ENCODE assay signal across 8 mouse cellular contexts in the genomic region with DNA sequence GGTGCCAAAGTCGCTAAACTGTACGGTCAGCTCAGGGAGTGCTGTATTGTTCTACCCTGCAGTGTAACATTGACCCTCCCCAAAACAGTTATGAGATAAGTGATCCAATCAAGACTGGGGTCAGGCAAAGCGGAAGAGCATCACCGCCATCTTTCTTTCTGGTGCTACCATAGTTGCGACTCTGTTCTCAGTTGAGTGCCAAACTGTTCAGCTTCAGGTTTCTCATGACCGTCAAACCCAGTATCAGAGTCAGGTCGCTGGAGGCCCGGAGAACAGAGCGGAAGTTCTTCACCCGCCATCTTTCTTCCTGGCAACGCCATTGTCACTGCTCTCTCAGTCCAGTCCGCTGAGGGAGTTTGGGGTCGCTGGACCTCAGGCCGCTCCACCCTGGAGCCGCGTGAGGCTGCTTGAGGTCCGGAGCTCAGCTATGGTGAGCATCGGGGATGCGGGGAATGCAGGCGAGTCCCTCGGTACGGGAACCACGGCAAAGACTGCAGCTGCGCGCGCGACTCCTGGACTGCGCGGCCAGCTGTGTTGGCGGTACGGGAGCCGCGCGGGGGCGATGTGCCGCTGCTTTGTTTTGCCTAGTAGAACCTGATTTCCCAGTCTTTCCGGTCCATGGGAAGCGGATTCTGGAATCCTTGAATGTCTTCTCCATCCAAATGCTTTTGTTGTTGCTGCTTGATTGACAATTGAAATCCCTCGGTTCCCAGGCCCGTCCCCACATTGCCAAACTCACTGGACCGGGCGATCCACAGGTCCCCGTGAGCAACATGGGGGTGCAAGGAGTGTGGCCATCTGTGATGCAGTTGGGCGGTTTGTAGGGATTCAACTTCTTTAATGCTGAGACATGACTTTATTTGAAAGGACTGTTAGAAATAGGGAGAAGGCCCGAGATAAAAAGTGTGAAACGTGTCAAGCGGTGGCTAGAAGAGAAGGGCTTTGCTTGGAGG. TPM values are rescaled to one million over a fixed set of nuclear protein-coding genes. Genes with fewer than 3 reads are reported as not detected.
A peak's percentile ranks its signal among the peaks of the same experiment; 100 is the strongest.
DNase-seq lines count a peak whose midpoint lies in the region; ATAC-seq lines count a peak whose summit lies in the region.

A gene (plus strand): TSS at position 300 of the 953 bp plus-strand sequence.
A gene (plus strand): TSS at position 327 of the 953 bp plus-strand sequence.

- peak within 1 kb of the TSS; percentile 79 for H3K4me2 ChIP-seq in heart, embryonic 13.5 days
- peak within 1 kb of the TSS; percentile 75 for H3K4me2 ChIP-seq in liver, embryonic 12.5 days
- peak within 1 kb of the TSS; percentile 76 for H3K4me2 ChIP-seq in stomach, embryonic 16.5 days (ENCODE audit: low read depth, low read length)

- ATAC-seq in heart, embryonic 13.5 days (ENCODE audit: extremely low read depth, insufficient number of reproducible peaks, low FRiP score, low TSS enrichment): peak; percentile 77
- ATAC-seq in liver, embryonic 12.5 days: peak; percentile 92
- peak; percentile 94 for ATAC-seq in stomach, embryonic 16.5 days (ENCODE audit: insufficient read depth, low FRiP score)

- peak within 1 kb of the TSS; percentile 88 for H3K9ac ChIP-seq in heart, embryonic 13.5 days
- H3K9ac ChIP-seq in liver, embryonic 12.5 days: peak within 1 kb of the TSS; percentile 80
- peak within 1 kb of the TSS; percentile 84 for H3K9ac ChIP-seq in stomach, embryonic 16.5 days (ENCODE audit: low read length)

- peaks cover 7% of the 10 kb centered on the region for H3K36me3 ChIP-seq in heart, embryonic 13.5 days
- no peaks in the 10 kb centered on the region for H3K36me3 ChIP-seq in liver, embryonic 12.5 days
- no peaks in the 10 kb centered on the region for H3K36me3 ChIP-seq in stomach, embryonic 16.5 days (ENCODE audit: control insufficient read depth, insufficient read depth, low read length)

- H3K4me1 ChIP-seq in brown adipose tissue, adult 24 weeks (ENCODE audit: control insufficient read depth, insufficient read depth, insufficient read length, low read length): no peaks in the 10 kb centered on the region
- peaks cover 10% of the 10 kb centered on the region for H3K4me1 ChIP-seq in heart, embryonic 13.5 days
- peaks cover 13% of the 10 kb centered on the region; the same call in 1 of the 2 replicates for H3K4me1 ChIP-seq in liver, embryonic 12.5 days
- peaks cover 7% of the 10 kb centered on the region; the same call in 1 of the 2 replicates for H3K4me1 ChIP-seq in stomach, embryonic 16.5 days (ENCODE audit: control insufficient read depth, insufficient read depth, low read length)

- peaks cover 6% of the 10 kb centered on the region; the same call in 1 of the 2 replicates for H3K9me3 ChIP-seq in heart, embryonic 13.5 days
- no peaks in the 10 kb centered on the region for H3K9me3 ChIP-seq in liver, embryonic 12.5 days (replicated peaks)
- H3K9me3 ChIP-seq in stomach, embryonic 16.5 days (replicated peaks; ENCODE audit: control insufficient read depth, low read length): 0 out of 2 replicates have a peak, but pooled peaks cover 4% of the 10 kb centered on the region

- WGBS in heart, embryonic 13.5 days: 7% methylated on average over 47 of the region's 47 CpGs
- WGBS in liver, embryonic 12.5 days (ENCODE audit: insufficient replicate concordance): 7% methylated on average over 47 of the region's 47 CpGs
- WGBS in stomach, embryonic 16.5 days: 5% methylated on average over 47 of the region's 47 CpGs

- H3K4me3 ChIP-seq in brown adipose tissue, adult 24 weeks (ENCODE audit: insufficient read depth, low read depth, low read length): peak within 1 kb of the TSS; percentile 74
- peak within 1 kb of the TSS; percentile 72 for H3K4me3 ChIP-seq in heart, embryonic 13.5 days
- H3K4me3 ChIP-seq in liver, embryonic 12.5 days: peak within 1 kb of the TSS; percentile 75
- peak within 1 kb of the TSS; percentile 59 for H3K4me3 ChIP-seq in stomach, embryonic 16.5 days (replicated peaks; ENCODE audit: low read length)

- peak within 1 kb of the TSS; percentile 86 for H3K27ac ChIP-seq in brown adipose tissue, adult 24 weeks (replicated peaks; ENCODE audit: low read depth, low read length)
- peak within 1 kb of the TSS; percentile 96 for H3K27ac ChIP-seq in heart, embryonic 13.5 days (replicated peaks)
- H3K27ac ChIP-seq in liver, embryonic 12.5 days: peak within 1 kb of the TSS; percentile 78
- peak within 1 kb of the TSS; percentile 95 for H3K27ac ChIP-seq in stomach, embryonic 16.5 days (ENCODE audit: low read length)

- no peaks in the 10 kb centered on the region for H3K27me3 ChIP-seq in heart, embryonic 13.5 days (replicated peaks)
- H3K27me3 ChIP-seq in liver, embryonic 12.5 days (replicated peaks): no peaks in the 10 kb centered on the region
- H3K27me3 ChIP-seq in stomach, embryonic 16.5 days (ENCODE audit: control insufficient read depth, insufficient read depth, low read length): no peaks in the 10 kb centered on the region

- peak; percentile 86 for DNase-seq in CD4-positive, CD25-positive, alpha-beta regulatory T cell, adult 2 months (ENCODE audit: low read depth, low spot score)
- DNase-seq in fat pad, adult 2 months (ENCODE audit: extremely low read depth, low read depth, low spot score): peak; percentile 54
- DNase-seq in kidney, postnatal 10 days: peak; percentile 92
- peak; percentile 91 for DNase-seq in neural tube, embryonic 10.5 days (ENCODE audit: extremely low spot score, low spot score)

RNA-seq across cellular contexts. Expression of the first gene that starts in this region (rescaled TPM):
- 1.7 and 1.9 TPM in 2 replicates for polyA plus RNA-seq in brown adipose tissue, adult 24 weeks (2012; ENCODE audit: insufficient read depth, insufficient read length, missing spikeins)
- 1.6 and 3.3 TPM in 2 replicates for polyA plus RNA-seq in heart, embryonic 13.5 days (2015; fragmentation: Nextera tagmentation; extraction: Ambion mirVana)
- polyA plus RNA-seq in liver, embryonic 12.5 days (2016; fragmentation: Nextera tagmentation; extraction: Ambion mirVana): 1.1 and 1.4 TPM in 2 replicates
- 3.6 and 4.5 TPM in 2 replicates for polyA plus RNA-seq in stomach, embryonic 16.5 days (2015; fragmentation: Nextera tagmentation; extraction: Ambion mirVana)

RNA-seq across cellular contexts. Expression of the second gene that starts in this region (rescaled TPM):
- polyA plus RNA-seq in brown adipose tissue, adult 24 weeks (2012; ENCODE audit: insufficient read depth, insufficient read length, missing spikeins): 18.4 and 20.8 TPM in 2 replicates
- 23.8 and 25.1 TPM in 2 replicates for polyA plus RNA-seq in heart, embryonic 13.5 days (2015; fragmentation: Nextera tagmentation; extraction: Ambion mirVana)
- polyA plus RNA-seq in liver, embryonic 12.5 days (2016; fragmentation: Nextera tagmentation; extraction: Ambion mirVana): 12.4 and 13.1 TPM in 2 replicates
- 20.8 and 24.5 TPM in 2 replicates for polyA plus RNA-seq in stomach, embryonic 16.5 days (2015; fragmentation: Nextera tagmentation; extraction: Ambion mirVana)

Comparison
In these comparisons a context has a peak if more than half of its experiments do, and no peak if none do; other contexts are left out.
1. Peak in every context shown above with its lines: DNase-seq, ATAC-seq, H3K4me3 ChIP-seq and H3K27ac ChIP-seq.